Mouse (Mus musculus): ENCODE measurements around the gene Fbxw27.
"Not testable (repeated sequence)": the region's sequence is repeated elsewhere in the genome, so short reads cannot be mapped to it uniquely, and the experiment has no call there.

The Fbxw27 gene

GRCm38 (mm10) chr9:109790570-109790969 is at the start of gene Fbxw27:
Gene Fbxw27, minus strand, starts transcription at chr9:109790670.
- in situ Hi-C loops (cut with MboI, MseI): loop anchor here (10.0 kb wide), 1 partner anchor 786 kb away; no protein-coding TSS in a partner anchor

DNA sequence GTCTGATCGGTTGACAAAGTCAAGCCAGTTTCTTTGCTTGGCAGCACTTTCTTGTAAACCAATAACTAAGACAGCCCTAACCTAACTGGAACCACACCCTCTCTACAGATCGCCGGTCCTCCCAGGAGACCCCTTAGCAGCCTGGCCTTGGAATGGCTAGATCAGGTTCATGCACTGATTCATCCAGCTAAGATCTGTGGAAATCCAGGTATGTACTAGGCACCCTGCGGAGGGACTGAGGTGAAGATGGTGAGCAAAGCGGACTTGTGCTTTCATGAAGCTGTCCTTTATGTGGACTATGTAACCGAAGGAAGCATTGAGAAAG is 42.6 kb upstream of the Fbxw27 start:
- in situ Hi-C loops (cut with MboI, MseI): loop anchor here (25.0 kb wide), 1 partner anchor 996 kb away; the partner anchor contains the start of gene Celsr3

DNA sequence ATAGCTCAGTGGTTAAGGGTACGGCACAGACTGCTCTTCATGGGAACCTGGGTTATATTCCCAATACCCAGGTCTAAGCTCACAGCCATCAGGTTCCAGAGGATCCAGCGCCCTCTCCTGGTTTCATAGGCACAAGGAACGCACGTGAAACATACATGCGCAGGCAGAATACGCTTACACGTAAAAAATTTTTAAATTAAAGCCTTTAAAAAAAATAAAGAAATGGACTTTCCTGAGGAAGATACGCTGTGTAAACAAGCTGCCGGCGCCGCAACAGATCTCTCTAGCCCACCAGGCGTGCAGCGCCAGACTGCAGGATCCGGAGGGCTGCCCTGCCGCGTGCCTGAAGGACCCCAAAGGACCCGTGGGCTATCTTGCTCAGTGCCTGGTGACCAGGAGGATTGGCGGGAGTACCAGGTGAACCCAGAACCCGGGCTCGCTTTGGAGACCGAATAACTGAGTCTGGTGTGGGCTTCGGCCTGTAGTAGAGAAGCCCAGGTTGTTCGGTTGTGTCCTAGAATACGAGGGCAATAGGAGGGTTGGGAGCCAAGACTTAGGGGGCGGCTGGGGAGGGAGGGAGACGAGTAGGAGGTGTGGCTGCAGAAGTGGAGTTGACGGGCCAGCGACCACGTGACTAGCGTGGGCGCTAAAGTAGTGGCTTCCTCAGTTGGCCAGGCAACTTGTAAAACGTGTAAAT is 42.1 kb upstream of the Fbxw27 start, which contains the start of gene Nme6:
Gene Nme6, plus strand, starts transcription at position 359 of the 697 bp plus-strand sequence.
- in situ Hi-C loops (cut with MboI, MseI): loop anchor here (25.0 kb wide), 1 partner anchor 995 kb away; the partner anchor contains the start of gene Celsr3

DNA sequence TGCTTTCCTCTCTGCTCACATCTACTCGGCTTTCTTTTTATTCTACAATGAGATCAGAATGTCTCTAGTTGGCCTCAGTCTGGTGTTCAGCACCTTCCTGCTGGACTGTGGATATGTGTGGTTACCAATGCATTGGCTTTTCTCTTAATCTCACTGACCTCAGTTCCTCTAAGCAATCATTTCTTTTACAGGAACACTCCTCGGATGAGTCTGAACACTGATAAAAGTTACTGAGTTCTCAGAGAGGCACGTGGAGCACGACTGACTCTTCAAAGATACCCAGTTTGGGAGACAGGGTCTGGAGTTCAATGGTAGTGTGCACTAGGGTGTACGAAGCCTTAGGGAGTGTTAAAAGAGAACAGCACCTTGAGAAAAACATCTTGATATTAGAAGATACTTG is 35.7 kb upstream of the Fbxw27 start:
- in situ Hi-C loops (cut with MboI, MseI): loop anchor here (25.0 kb wide), 1 partner anchor 989 kb away; the partner anchor contains the start of gene Celsr3

- in situ Hi-C loops (cut with MboI, MseI): loop anchor here (25.0 kb wide), 1 partner anchor 988 kb away; the partner anchor contains the start of gene Celsr3
Observed at GRCm38 (mm10) chr9:109825739-109826138, 35.3 kb upstream of the Fbxw27 start.

DNA sequence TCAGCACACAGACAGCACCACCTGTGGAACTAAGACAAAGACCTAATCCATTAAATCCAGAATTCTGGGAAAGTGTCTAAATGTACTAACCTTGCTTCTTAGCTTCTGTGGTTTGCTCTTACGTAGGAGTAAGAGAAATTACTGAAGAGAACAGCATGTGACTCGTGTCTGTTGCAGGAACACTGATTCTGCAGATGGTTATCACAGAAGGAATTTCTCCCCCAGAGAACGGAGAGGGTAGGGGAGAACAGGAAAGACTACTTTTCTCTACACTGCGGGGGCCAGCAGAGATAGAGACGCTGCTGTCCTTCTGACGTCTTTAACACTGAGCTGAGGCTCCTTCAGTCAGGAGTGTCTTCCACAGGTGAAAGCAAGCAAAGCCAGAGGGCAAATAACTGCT is 25.9 kb upstream of the Fbxw27 start:
- in situ Hi-C loops (cut with MboI, MseI): no loop called here

GRCm38 (mm10) chr9:109813424-109813823 is 23.0 kb upstream of the Fbxw27 start:
- in situ Hi-C loops (cut with MboI, MseI): no loop called here

GRCm38 (mm10) chr9:109811980-109812379 is 21.5 kb upstream of the Fbxw27 start, which contains the start of gene Spink8:
Gene Spink8, plus strand, starts transcription at chr9:109812280.
- in situ Hi-C loops (cut with MboI, MseI): no loop called here

- in situ Hi-C loops (cut with MboI, MseI): no loop called here
Observed at GRCm38 (mm10) chr9:109807898-109808297, 17.4 kb upstream of the Fbxw27 start.

DNA sequence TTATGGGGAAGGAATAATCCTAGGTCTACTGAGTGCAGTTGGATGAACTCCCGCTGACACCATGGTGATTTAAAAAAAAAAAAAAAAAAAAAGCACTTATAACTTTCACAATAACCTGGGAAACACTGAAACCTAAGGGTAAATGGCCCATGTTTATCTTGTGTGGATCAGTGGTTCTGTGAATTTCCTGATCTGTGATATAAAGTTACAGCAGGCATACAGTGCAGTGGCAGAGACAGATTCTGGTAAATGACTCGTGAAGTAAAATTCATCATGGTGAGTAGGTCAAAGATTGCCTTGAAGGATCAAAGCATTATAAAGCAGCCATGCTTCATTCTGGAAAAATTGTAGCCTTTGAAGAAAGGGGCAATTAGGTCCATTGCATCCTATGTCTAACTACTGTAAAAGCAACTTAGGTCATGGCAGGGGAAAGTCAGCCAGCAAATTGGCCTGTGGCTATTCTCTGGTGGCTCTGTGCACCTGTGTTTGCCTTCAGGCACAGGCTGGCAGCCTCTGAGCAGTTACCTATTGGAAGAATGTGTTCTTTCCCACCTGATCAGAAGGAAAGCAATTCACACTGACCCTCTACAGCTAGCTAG is 16.3 kb upstream of the Fbxw27 start:
- in situ Hi-C loops (cut with MboI, MseI): no loop called here

DNA sequence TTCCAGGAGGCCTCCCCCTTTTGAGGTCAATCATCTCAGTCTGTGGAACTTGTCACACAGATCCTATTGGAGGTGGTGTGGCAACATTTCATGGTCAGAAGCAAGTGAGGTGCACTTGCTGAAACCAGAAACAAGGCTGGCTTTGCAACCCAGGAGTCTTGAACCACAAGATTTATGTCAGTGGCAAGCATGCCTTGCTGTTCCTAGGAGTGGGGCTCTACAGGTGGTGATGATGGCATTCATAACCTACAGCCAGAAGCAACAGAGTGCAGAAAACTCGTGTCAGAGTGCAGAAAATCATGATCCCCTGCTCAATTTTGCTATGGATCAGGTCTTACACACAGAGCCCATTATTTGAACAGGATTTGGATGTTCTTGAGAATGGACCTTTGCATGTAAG is 15.8 kb upstream of the Fbxw27 start:
- in situ Hi-C loops (cut with MboI, MseI): no loop called here

GRCm38 (mm10) chr9:109805596-109805995 is 15.1 kb upstream of the Fbxw27 start:
- in situ Hi-C loops (cut with MboI, MseI): not testable (repeated sequence)

- in situ Hi-C loops (cut with MboI, MseI): loop anchor here (10.0 kb wide), 1 partner anchor 793 kb away; no protein-coding TSS in a partner anchor
Observed at GRCm38 (mm10) chr9:109798051-109798450, 7.6 kb upstream of the Fbxw27 start.

DNA sequence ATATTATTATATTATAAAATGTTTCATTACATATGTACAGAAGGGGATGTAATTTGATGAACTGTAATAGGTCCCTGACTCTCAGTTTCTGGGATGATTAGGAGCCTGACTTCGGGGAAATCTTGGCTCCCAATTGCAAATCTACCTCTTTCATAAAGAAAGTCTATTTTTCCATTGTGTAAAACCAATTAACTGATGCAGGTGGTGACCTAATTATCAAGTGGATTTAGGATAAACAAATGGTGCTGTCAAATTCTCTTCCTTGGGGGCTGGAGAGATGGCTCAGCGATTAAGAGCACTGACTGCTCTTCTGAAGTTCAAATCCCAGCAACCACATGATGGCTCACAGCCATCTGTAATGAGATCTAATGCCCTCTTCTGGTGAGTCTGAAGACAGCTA is 5.3 kb upstream of the Fbxw27 start:
- in situ Hi-C loops (cut with MboI, MseI): loop anchor here (10.0 kb wide), 1 partner anchor 791 kb away; no protein-coding TSS in a partner anchor

- in situ Hi-C loops (cut with MboI, MseI): loop anchor here (10.0 kb wide), 1 partner anchor 790 kb away; no protein-coding TSS in a partner anchor
Observed at GRCm38 (mm10) chr9:109795221-109795620, 4.8 kb upstream of the Fbxw27 start.

DNA sequence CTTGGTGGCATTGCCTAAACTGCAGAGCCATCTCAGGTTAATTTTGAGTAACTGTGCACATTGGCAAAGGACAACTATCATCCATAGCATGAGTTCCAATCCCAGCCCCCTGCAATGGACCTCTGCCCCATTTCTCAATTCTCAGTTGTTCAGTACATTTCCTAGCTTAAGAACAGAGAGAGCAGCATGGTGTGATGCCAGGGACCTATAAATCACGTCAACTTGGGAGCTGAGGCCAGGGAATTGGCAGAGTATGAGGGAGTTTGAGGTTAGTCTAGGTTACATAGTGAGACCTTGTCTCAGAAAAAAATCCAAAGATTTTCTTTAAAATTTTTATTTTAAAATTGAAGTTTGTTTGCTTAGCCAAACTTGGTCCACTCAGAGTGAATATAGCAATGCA is 23.6 kb downstream of the Fbxw27 start:
- in situ Hi-C loops (cut with MboI, MseI): not testable (repeated sequence)

- in situ Hi-C loops (cut with MboI, MseI): not testable (repeated sequence)
Observed at GRCm38 (mm10) chr9:109745989-109746388, 44.5 kb downstream of the Fbxw27 start, which contains the start of gene Fbxw26. Gene Fbxw26, minus strand, starts transcription at chr9:109746089.

Data from T-helper 1 cell (primary cell).